Mouse (Mus musculus) gastrocnemius, postnatal 25 days (tissue): Measurements from ENCODE around the gene Trpm2. TPM values are rescaled to one million over a fixed set of nuclear protein-coding genes. Genes with fewer than 3 reads are reported as not detected.

Experiments used
- DNase-seq: peaks from one replicate; pipeline ENCODE4 v3.0.0; 2022
- total RNA-seq, 2 experiments: library from RNA; stranded (reverse); gene quantifications; 1 replicate in 1 of 2; 2 replicates in 1 of 2; pipeline ENCODE4 v1.2.3; 2021

The Trpm2 gene
- total RNA-seq, 2 experiments from 2014 or later = 0.26 to 0.83 TPM

GRCm38 (mm10) chr10:77902894-77903715 lies 67.3 kb downstream of the Trpm2 start:
- no peak for DNase-seq

DNA sequence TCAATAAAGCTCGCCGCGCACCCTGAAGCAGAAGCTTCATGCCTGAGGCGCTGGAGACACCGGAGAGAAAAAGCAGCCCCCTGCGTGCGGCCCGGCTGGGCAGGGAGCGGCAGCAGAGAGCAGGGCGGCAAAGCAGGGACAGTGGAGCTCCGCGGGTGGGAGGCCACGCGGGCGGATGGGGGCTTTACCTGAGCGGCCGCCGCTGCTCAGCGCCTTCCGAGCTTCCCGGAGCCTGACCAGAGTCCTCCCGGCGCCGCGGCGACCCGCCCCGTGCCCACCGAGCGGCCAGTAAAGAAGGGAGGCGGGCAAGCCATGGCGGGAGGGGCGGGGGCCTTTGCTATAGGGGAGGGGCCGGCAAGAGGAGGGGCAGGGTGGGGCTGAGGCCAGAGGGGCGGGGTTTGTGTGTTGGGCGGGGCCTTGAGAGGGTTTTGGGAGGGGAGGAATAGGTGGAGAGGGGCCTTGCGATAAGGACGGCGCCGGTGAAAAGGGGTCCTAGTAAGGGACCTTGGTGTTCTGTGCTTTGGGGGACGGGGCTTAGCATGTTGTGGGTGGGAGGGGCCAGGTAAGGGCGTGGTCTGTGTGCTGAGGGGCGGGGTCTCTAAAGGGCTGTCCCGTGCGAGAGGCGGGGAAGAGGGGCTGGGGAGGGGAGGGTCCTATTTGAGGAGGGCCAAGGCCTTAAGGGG lies 68.0 kb downstream of the Trpm2 start, which contains the start of gene Lrrc3:
Lrrc3 (minus strand) TSS at position 326 of the 683 bp plus-strand sequence.
- DNase-seq = peak; percentile 34

GRCm38 (mm10) chr10:77901871-77902210 lies 68.5 kb downstream of the Trpm2 start:
- DNase-seq = no peak

DNA sequence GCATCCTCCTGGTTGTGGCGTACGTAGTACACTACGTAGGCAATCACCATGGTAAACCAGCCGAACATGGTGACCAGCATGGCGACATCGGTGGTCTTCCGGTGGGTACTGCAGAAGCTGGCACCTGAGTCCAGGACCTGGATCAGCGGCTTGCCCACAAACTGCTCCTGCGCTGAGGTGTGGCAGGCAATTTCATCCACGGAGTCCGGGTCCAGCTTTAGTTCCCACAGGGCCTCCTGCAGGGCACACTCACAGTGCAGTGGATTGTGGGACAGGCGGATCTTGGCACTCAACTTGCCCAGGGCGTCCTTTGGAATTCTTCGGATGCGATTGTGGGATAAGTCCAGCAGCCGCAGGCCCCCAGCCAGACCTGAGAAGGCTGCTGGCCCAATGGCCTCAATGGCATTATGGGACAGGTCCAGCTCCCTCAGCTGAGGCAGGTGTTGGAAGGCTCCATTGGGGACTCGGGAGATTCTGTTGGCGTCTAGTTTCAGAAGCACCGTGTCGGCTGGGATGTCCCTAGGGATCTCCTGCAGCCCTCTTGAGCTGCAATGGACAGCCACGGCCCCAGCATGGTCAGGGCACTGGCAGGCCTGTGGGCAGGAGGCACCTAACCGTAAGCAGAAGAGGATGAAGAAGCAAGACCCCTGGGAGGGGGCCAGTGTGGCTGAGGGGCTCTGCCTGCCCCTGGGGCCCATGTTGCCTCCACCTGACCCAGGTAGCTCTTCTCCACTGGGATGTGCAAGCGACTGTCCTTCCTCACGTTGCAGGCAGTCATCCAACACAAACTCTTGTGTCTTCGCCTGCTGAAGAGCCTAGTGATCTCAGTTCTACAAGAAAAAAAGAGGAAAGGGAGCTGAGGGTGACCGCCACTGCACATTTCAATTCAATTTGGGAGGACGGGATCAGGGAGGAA lies 69.2 kb downstream of the Trpm2 start:
- no peak for DNase-seq

DNA sequence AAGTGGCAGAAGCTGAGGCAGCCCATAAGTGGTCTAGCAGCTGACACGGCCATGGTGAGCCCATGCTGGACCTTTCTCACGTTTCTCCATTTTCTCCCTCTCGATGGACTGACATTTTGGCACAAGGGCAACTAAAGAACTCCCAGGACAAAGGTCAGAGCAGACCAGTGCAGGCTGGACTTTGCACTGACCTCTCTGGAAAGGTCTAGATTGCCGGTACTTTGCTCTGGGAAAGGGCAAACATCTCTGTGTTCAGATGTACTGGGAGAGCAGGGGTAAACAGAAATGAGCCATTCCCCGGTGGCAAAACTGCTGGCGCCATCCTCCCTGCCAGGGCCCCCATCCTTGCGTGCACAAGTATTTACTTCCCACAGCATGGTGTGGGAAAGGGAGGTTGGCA lies 70.2 kb downstream of the Trpm2 start:
- no peak for DNase-seq

DNA sequence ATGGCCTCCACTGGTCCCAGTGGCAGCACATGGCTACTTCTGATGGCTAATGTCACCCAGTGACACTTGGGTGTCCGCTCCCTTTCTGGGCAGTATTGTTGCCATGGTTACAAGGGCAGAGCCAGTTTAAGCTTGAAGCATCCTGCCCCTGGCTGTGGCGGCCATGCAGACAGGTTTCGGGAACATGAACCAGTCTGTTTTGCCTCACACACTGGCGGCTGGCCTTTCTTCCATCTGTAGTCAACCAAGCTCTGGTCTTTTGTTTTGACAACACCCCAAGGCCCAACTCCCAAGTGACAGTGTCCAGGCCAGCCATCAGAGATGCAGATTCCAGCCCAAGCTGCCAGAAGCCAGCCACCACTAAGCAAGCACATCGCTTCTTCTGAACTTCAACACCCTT lies 74.8 kb downstream of the Trpm2 start:
- DNase-seq = no peak

DNA sequence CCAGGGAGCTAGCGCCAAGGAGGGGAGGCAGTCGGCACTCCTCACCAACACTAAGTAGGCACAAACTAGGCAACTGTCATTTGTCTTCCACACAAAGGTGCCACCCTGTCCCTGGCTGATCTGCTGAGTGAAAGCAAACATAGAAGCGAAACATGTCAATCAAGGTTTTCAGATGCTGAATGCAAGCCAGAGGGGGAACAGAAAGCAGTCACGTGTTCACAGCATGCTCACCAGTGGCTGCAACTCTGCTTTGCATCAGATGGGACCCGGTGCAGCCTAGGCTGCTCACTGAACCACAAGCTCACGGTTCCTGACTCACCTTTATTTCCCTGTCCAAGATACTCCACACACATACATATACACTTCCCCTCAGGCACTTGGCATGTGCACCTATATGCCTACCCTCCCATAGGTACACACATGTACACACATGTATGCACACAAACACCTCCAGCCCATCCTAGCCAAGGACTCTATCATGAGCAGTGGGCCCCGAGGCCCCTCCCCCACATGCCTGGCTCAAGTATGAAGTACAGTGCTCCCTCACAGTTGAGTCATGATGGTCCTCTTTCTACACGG lies 79.3 kb downstream of the Trpm2 start:
- DNase-seq = no peak

DNA sequence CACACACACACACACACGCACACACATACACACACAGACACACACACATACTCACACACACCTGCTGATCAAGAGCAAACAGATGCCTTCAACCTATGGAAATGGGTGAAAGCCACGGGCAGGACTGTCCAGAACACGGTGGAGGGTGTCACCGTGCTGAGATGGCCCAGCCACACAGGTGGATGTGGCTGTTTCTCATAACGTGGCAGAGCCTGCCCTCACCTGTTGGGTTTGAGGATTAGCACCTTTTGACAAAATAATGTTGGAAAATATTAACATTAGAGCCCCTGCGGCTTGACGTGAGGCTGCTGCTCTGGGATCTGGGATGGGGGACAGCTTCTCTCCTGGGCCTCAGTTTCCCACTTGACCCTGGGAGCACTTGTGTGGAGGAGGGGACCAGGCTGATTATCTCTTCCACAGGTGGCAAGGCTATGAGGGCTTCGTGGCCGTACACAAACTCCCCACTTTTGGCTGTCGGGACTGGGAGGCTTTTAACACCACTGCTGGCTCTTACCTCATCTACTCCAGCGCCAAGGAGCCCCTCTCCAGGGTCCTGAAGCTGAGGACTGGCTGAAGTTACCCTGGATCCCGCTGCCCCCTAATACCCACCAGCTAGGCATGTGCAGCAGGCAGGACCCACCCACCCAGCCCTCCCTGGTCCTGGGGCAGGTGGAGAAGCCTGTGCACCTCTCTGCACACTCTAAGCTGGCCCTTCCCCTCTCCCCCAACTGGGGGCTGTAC lies 84.2 kb downstream of the Trpm2 start:
- no peak for DNase-seq

GRCm38 (mm10) chr10:77882553-77882952 lies 87.8 kb downstream of the Trpm2 start:
- DNase-seq = no peak

DNA sequence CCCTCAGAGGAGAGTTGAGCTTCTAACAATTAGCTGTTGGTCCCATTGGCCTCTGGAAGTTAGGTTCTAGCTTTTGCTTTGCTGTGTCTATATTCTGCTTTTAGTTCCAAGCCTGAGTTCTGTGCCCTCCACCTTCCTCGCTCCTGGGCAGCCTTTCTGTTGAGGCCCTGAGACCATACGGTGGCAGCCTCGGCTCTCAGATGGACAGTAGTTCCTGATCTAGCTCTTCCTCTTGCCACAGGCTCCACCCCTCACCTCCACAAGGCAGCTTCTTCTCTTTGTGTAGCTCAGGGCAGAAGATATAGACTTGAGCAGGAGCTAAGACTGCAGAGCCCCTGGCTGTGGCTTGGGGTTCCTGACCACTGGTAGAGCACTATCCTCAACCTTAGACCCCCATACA lies 90.1 kb downstream of the Trpm2 start:
- no peak for DNase-seq

DNA sequence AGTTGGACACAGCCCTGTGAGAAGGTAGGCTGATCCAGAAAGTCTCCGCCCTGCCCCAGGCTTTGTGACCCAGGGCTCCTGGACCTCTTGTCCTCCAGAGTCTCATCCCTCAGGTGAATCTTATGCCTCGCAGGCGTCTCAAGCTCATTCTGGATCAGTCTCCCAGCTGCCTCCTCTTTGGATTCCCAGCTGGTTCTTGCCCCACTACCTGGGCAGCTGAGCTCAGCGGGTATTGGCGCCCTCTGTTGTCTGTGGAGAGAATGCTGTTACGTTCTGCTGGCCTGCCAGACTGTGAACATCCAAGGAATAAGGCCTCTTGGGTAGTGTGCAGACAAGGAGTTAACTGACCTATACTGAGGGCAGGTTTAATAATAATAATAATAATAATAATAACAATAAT lies 91.4 kb downstream of the Trpm2 start:
- DNase-seq = no peak

DNA sequence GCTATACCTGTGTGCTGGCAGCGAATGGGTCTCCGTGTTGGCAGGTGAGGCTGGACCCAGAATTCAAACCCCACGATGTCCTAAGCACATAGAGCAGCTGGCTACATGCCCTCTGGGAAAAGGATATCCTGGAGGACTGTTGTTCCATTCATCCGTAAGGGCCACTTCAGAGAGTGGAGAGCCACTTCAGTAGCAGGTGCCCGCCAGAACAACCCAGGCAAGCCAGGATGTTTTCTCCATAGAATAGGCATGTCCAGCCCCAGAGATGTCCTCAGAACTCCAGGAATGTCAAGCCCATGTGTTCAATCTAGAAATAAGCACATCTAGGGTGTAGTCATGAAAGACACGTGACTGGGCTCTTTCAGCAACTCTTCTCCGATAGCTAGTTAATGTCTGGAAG lies 100.7 kb downstream of the Trpm2 start:
- no peak for DNase-seq

DNA sequence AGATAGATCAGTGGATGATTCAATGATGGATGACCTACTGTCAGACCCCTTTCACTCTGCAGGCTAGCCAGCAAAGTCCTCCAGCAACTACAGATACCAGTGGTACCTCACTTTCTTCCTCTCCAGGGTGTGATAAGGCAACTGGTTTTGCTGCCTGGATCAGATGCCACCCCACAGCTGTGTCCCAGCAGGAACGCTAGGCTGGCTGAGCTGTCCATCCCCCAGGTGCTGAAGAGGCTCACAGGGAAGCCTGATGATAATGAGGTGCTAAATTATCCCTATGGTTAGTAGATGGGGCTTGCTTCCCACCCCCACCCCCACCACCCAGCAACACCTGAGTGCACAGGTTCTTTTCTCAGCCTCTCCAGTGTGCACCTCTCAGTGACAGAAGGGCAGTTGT lies 102.8 kb downstream of the Trpm2 start:
- no peak for DNase-seq

DNA sequence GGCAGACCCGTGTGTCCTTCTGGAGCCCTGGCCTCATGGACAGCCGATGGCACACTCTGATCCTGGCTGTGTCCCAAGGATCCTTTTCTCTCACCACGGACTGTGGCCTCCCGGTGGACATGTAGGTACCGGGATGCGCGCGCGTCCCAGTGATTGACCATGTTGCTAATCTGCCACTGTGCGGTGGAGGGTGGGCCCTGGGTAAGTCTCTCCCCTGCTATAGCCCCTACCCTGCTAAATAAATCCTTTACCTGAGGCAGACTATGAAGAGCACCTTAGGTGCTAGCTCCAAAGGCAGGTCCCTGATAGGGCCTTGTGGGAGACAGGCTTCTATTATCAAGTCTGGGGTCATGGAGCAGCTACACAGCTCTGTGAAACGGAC lies 105.6 kb downstream of the Trpm2 start:
- no peak for DNase-seq

DNA sequence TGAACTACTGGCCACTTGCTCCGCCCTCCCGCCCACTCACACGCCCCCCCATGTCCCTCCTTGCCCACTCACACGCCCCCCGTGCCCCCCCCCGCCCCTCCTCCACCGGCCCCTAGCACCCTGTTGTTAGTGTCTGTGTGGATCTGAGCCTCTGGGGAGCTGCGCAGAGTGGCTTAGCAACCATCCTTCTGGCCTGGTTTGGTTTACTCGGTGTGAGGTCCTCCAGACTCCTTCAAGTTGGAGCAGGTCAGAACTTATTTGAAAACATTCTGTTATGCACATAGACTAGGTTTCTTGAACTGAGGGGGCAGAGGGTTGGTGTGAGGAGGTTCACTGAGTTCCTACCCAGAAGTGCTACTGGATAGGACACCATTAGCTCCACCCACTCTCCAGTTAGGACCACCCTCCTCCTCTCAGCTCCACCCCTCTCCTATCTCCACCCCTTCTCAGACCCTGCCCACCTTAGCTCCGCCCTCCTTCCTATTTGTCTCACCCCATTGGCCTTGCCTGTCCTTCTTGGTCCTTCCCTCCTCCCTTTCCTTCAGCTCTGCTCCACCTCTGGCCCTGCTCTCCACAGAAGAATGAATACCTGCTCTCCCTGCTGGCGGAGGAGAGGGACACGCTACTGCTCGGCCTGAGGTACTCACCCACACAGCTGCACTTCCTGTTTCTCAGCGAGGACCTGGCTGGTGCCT lies 106.1 kb downstream of the Trpm2 start:
- no peak for DNase-seq

- DNase-seq = no peak
These were observed 108.7 kb downstream of the Trpm2 start, which contains the start of gene Gm3285 for GRCm38 (mm10) chr10:77861675-77862074. Gm3285 (plus strand) TSS chr10:77861975.
